Mouse (Mus musculus): Measurements from ENCODE around the gene 1700028K03Rik. TPM values are rescaled to one million over a fixed set of nuclear protein-coding genes. Genes with fewer than 3 reads are reported as not detected.

1700028K03Rik gene
- not detected for total RNA-seq (2021)
- long read RNA-seq, experiment 1, result 0 reads
- long read RNA-seq, experiment 2, result 0 reads

GRCm38 (mm10) chr5:107534581-107534980, at the start of gene 1700028K03Rik:
Gene 1700028K03Rik, plus strand, starts transcription at chr5:107534709.
- intact Hi-C loops (cut with DNase I; ENCODE audit: low total_unique reads), result no loop called here
- no peak for DNase-seq

GRCm38 (mm10) chr5:107488996-107489395, 45.5 kb upstream of the 1700028K03Rik start:
- intact Hi-C loops (cut with DNase I; ENCODE audit: low total_unique reads), result no loop called here
- no peak for DNase-seq

- intact Hi-C loops (cut with DNase I; ENCODE audit: low total_unique reads), result no loop called here
- DNase-seq, result no peak
These were observed 43.5 kb upstream of the 1700028K03Rik start for GRCm38 (mm10) chr5:107491036-107491435.

GRCm38 (mm10) chr5:107492471-107492870, 42.0 kb upstream of the 1700028K03Rik start:
- intact Hi-C loops (cut with DNase I; ENCODE audit: low total_unique reads), result no loop called here
- no peak for DNase-seq

- intact Hi-C loops (cut with DNase I; ENCODE audit: low total_unique reads), result no loop called here
- DNase-seq, result no peak
These were observed 39.8 kb upstream of the 1700028K03Rik start for GRCm38 (mm10) chr5:107494759-107495158.

- intact Hi-C loops (cut with DNase I; ENCODE audit: low total_unique reads), result no loop called here
- DNase-seq, result no peak
These were observed 38.5 kb upstream of the 1700028K03Rik start for GRCm38 (mm10) chr5:107496047-107496446.

- DNase-seq, result no peak
- intact Hi-C loops (cut with DNase I; ENCODE audit: low total_unique reads), result no loop called here
These were observed 36.7 kb upstream of the 1700028K03Rik start for GRCm38 (mm10) chr5:107497519-107498501.

GRCm38 (mm10) chr5:107498806-107499310, 35.7 kb upstream of the 1700028K03Rik start:
- no peak for DNase-seq
- intact Hi-C loops (cut with DNase I; ENCODE audit: low total_unique reads), result no loop called here

GRCm38 (mm10) chr5:107499891-107500535, 34.5 kb upstream of the 1700028K03Rik start:
- DNase-seq, result no peak
- intact Hi-C loops (cut with DNase I; ENCODE audit: low total_unique reads), result no loop called here

- no peak for DNase-seq
- intact Hi-C loops (cut with DNase I; ENCODE audit: low total_unique reads), result no loop called here
These were observed 33.8 kb upstream of the 1700028K03Rik start for GRCm38 (mm10) chr5:107500741-107501140.

GRCm38 (mm10) chr5:107507321-107507720, 27.2 kb upstream of the 1700028K03Rik start, which contains the start of gene Gm42669:
Gene Gm42669, plus strand, starts transcription at chr5:107507621.
- intact Hi-C loops (cut with DNase I; ENCODE audit: low total_unique reads), result no loop called here
- DNase-seq, result no peak

- intact Hi-C loops (cut with DNase I; ENCODE audit: low total_unique reads), result no loop called here
- DNase-seq, result peak; percentile 15
These were observed 24.0 kb upstream of the 1700028K03Rik start for GRCm38 (mm10) chr5:107510503-107510902.

- DNase-seq, result no peak
- intact Hi-C loops (cut with DNase I; ENCODE audit: low total_unique reads), result no loop called here
These were observed 23.2 kb upstream of the 1700028K03Rik start for GRCm38 (mm10) chr5:107511326-107511725.

GRCm38 (mm10) chr5:107513583-107513982, 20.9 kb upstream of the 1700028K03Rik start:
- DNase-seq, result peak; percentile 34
- intact Hi-C loops (cut with DNase I; ENCODE audit: low total_unique reads), result no loop called here

- DNase-seq, result no peak
- intact Hi-C loops (cut with DNase I; ENCODE audit: low total_unique reads), result no loop called here
These were observed 19.1 kb upstream of the 1700028K03Rik start for GRCm38 (mm10) chr5:107515453-107515852.

- intact Hi-C loops (cut with DNase I; ENCODE audit: low total_unique reads), result no loop called here
- DNase-seq, result no peak
These were observed 18.4 kb upstream of the 1700028K03Rik start for GRCm38 (mm10) chr5:107516087-107516486.

GRCm38 (mm10) chr5:107518602-107519001, 15.9 kb upstream of the 1700028K03Rik start:
- DNase-seq, result peak; percentile 12

GRCm38 (mm10) chr5:107521386-107521785, 13.1 kb upstream of the 1700028K03Rik start:
- DNase-seq, result no peak
- intact Hi-C loops (cut with DNase I; ENCODE audit: low total_unique reads), result no loop called here

More at GRCm38 (mm10) chr5:107518602-107519001, 15.9 kb upstream of the 1700028K03Rik start:
- intact Hi-C loops (cut with DNase I; ENCODE audit: low total_unique reads), result no loop called here

GRCm38 (mm10) chr5:107521897-107522296, 12.6 kb upstream of the 1700028K03Rik start:
- peak; percentile 15 for DNase-seq
- intact Hi-C loops (cut with DNase I; ENCODE audit: low total_unique reads), result no loop called here

- intact Hi-C loops (cut with DNase I; ENCODE audit: low total_unique reads), result no loop called here
- DNase-seq, result no peak
These were observed 10.2 kb upstream of the 1700028K03Rik start for GRCm38 (mm10) chr5:107524281-107524680.

Measured in gastrocnemius, postnatal 14 days (tissue).